Mouse (Mus musculus): Measurements from ENCODE around the gene Diras2. TPM values are rescaled to one million over a fixed set of nuclear protein-coding genes. Genes with fewer than 3 reads are reported as not detected.

The Diras2 gene
- polyA plus RNA-seq, 1 experiment from 2014 or later: 0.16 TPM

DNA sequence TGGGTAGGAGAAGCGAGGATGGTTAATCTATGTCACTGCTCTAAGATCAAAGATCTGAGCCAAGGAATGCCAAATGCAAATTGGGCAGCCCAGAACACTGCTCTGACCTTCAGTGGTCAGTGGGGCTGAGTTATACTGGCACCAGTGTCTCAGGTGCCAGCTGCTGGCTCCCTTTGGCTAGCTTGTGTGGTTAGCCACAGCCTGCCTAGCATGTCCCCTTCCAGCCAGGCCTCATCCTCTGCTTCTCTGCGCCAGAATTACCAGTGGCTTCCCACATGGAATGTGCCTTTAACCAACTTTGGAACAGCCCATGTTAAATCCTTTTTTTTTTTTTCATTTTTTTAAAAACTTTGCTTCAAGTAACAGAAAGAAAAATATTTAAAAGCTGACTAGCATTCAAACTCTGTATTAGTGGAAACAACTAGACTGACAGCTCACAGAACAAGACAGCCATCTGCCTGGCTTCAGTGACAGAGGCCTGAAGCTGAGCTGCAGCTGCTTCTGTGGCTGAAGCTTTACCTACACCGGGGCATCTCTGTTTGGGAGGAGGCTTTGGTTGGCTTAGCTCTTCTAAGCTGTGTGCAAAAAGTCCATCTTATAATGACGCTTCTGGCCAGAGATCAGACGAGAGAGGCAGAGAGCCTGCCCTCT is 10.4 kb upstream of the Diras2 start:
- no peaks in the 10 kb centered on the region for H3K4me1 ChIP-seq (ENCODE audit: control insufficient read depth, insufficient read depth, low read length)
- H3K4me2 ChIP-seq: no peak overlapping the region
- no peak for ATAC-seq (ENCODE audit: low FRiP score)
- no peak overlapping the region for H3K9ac ChIP-seq (ENCODE audit: low read length)
- H3K4me3 ChIP-seq (ENCODE audit: low read depth, low read length): no peak overlapping the region
- WGBS: 75% methylated on average over 5 of the region's 5 CpGs
- H3K36me3 ChIP-seq (ENCODE audit: control insufficient read depth, insufficient read depth, low read length): no peaks in the 10 kb centered on the region
- no peak overlapping the region for H3K27ac ChIP-seq (ENCODE audit: low read depth, low read length)
- H3K9me3 ChIP-seq (ENCODE audit: control insufficient read depth, low read length): no peaks in the 10 kb centered on the region
- no peaks in the 10 kb centered on the region for H3K27me3 ChIP-seq (ENCODE audit: control insufficient read depth, insufficient read depth, low read length)
- DNase-seq (ENCODE audit: low spot score, missing footprints): no peak

DNA sequence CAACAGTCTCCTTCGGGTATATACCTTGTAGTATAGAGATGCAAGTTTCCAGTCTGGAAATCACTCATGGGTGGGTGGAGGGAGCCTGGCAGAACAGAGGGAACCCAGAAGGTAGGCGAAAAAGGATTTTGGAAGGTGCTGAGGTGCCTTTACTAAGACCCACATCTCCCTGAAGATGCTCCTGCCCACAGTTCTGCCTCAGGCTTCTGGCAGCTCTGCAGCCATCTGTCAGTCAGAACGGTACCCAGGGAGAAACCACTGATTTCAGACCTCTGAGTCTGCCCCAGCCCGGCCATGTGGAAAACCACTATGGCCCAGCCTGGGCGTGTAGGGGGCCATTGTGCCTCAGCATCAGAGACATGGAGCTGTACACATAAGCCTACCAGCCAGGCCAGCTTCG is 8.4 kb upstream of the Diras2 start:
- no peak overlapping the region for H3K27ac ChIP-seq (ENCODE audit: low read depth, low read length)
- 78% methylated on average over 6 of the region's 6 CpGs for WGBS
- H3K9me3 ChIP-seq (ENCODE audit: control insufficient read depth, low read length): no peaks in the 10 kb centered on the region
- H3K36me3 ChIP-seq (ENCODE audit: control insufficient read depth, insufficient read depth, low read length): no peaks in the 10 kb centered on the region
- no peaks in the 10 kb centered on the region for H3K4me1 ChIP-seq (ENCODE audit: control insufficient read depth, insufficient read depth, low read length)
- ATAC-seq (ENCODE audit: low FRiP score) (no peak), DNase-seq (ENCODE audit: low spot score, missing footprints) (no peak)
- H3K4me3 ChIP-seq (ENCODE audit: low read depth, low read length): no peak overlapping the region
- H3K4me2 ChIP-seq: no peak overlapping the region
- no peaks in the 10 kb centered on the region for H3K27me3 ChIP-seq (ENCODE audit: control insufficient read depth, insufficient read depth, low read length)
- no peak overlapping the region for H3K9ac ChIP-seq (ENCODE audit: low read length)

DNA sequence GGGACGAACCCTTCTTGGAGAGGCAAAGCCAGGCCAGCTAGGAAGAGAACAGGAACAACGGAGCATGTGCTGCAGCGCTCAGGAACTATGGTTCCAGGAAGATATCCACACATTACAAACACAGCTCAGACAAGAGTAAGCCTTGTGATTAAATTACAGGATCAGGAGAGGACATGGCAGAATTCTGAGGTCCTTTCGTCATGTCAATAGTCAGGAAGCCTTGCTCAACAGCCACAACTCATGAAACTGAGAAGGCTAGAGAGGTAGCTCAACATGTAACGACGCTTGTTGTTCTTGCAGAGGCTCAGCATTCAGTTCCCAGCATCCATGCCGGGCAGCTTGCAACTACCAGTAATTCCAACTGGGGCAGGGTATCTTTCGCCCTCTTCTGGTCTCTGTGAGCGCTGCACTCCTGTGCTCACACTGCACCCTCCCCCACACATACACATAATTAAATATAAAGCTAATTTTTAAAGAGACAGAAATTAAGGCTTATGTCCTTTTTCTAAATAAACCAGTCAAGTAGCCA is 7.6 kb upstream of the Diras2 start:
- no peak for ATAC-seq (ENCODE audit: low FRiP score)
- Histone ChIP-seq H3K9ac (ENCODE audit: low read length) (no peak overlapping the region), H3K4me2 (no peak overlapping the region), H3K4me1 (ENCODE audit: control insufficient read depth, insufficient read depth, low read length) (no peaks in the 10 kb centered on the region), H3K27ac (ENCODE audit: low read depth, low read length) (no peak overlapping the region), H3K9me3 (ENCODE audit: control insufficient read depth, low read length) (no peaks in the 10 kb centered on the region), H3K27me3 (ENCODE audit: control insufficient read depth, insufficient read depth, low read length) (no peaks in the 10 kb centered on the region), H3K36me3 (ENCODE audit: control insufficient read depth, insufficient read depth, low read length) (no peaks in the 10 kb centered on the region), H3K4me3 (ENCODE audit: low read depth, low read length) (no peak overlapping the region)
- WGBS: 90% methylated on average over 9 of the region's 9 CpGs
- DNase-seq (ENCODE audit: low spot score, missing footprints): no peak

DNA sequence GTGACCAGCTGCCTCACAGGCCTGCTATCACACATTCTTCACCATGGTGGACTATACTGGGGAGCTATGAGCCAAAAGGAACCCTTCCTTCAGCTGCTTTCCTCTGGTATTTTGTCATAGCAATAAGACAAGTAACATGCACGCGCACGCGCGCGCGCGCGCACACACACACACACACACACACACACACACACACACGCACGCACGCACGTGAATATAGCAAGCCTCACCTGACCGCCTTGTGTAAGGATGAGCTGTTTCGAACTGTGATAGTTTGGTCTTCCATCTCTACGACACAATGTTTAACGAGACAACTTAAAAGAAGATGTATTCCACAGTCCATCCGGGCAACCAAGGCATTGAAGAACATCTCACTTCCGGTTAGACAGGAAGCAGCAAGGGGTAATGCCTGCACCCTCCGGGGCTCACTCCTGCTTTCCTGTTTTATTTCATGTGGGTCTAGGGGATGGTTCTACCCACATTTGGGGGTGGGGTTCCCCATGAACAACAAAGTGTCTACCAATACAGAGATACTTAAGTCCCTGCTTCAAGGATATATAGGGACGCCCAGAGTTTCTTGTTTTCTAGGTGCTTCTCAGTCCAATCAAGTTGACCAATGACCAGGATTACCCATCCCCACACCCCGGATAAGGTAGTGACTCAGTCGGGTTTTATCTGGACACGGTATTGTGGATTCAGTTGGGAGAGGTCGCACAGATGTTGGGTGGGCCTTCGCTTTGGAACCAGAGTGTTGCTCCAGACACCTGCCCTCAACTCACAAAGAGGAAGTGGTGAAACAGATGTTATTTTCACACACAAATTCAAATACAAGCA is 6.9 kb upstream of the Diras2 start:
- Histone ChIP-seq H3K4me2 (no peak overlapping the region), H3K4me3 (ENCODE audit: low read depth, low read length) (no peak overlapping the region), H3K4me1 (ENCODE audit: control insufficient read depth, insufficient read depth, low read length) (no peaks in the 10 kb centered on the region), H3K9me3 (ENCODE audit: control insufficient read depth, low read length) (no peaks in the 10 kb centered on the region), H3K27ac (ENCODE audit: low read depth, low read length) (no peak overlapping the region), H3K27me3 (ENCODE audit: control insufficient read depth, insufficient read depth, low read length) (no peaks in the 10 kb centered on the region), H3K9ac (ENCODE audit: low read length) (no peak overlapping the region), H3K36me3 (ENCODE audit: control insufficient read depth, insufficient read depth, low read length) (no peaks in the 10 kb centered on the region)
- 94% methylated on average over 26 of the region's 26 CpGs for WGBS
- DNase-seq (ENCODE audit: low spot score, missing footprints): no peak
- ATAC-seq (ENCODE audit: low FRiP score): no peak

DNA sequence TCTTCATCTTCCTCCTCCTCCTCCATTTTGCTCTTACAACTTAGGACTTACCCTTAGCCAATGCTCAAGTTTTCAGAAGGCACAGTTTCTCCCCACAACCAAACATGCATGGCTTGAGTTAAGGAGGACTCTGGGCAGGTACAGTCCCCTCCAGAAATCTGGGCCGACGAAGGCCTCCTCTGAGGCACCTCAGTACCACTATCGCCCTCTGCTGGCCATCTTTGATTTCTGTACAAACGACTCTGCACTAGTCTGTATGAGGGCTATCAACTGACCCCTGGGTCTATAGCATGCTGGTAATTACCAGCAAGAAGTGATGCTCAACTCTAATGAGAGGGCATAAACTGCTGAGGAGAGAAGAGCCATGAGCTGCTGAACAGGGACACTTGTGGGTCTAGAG is 4.5 kb upstream of the Diras2 start:
- no peak for ATAC-seq (ENCODE audit: low FRiP score)
- Histone ChIP-seq H3K27me3 (ENCODE audit: control insufficient read depth, insufficient read depth, low read length) (no peaks in the 10 kb centered on the region), H3K27ac (ENCODE audit: low read depth, low read length) (no peak overlapping the region), H3K4me2 (no peak overlapping the region), H3K4me3 (ENCODE audit: low read depth, low read length) (no peak overlapping the region), H3K9ac (ENCODE audit: low read length) (no peak overlapping the region), H3K4me1 (ENCODE audit: control insufficient read depth, insufficient read depth, low read length) (peaks cover 2% of the 10 kb centered on the region; the same call in 1 of the 2 replicates), H3K9me3 (ENCODE audit: control insufficient read depth, low read length) (no peaks in the 10 kb centered on the region), H3K36me3 (ENCODE audit: control insufficient read depth, insufficient read depth, low read length) (no peaks in the 10 kb centered on the region)
- 5% methylated on average over 4 of the region's 4 CpGs for WGBS
- peak; percentile 96 for DNase-seq (ENCODE audit: low spot score, missing footprints)

DNA sequence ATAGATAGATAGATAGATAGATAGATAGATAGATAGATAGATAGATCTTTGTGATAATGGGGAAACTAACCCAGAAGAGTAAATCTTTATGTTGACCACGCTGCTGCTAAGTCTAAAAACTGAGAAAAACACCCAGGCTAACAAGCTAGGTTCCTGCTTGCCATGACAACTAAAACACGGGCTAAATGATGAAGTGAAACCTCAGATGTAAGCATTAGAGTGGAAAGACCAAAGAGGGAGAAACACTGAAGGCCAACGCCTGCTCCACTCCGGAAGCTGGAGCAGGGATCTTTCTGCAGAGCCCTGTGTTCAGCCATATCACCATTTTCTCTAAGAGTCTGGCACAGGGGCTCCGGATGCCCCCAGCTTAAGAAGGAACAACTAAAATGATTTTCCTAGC is 2.6 kb upstream of the Diras2 start:
- Histone ChIP-seq H3K9ac (ENCODE audit: low read length) (no peak overlapping the region), H3K27ac (ENCODE audit: low read depth, low read length) (no peak overlapping the region), H3K36me3 (ENCODE audit: control insufficient read depth, insufficient read depth, low read length) (no peaks in the 10 kb centered on the region), H3K4me3 (ENCODE audit: low read depth, low read length) (no peak overlapping the region), H3K4me2 (no peak overlapping the region), H3K4me1 (ENCODE audit: control insufficient read depth, insufficient read depth, low read length) (peaks cover 8% of the 10 kb centered on the region), H3K27me3 (ENCODE audit: control insufficient read depth, insufficient read depth, low read length) (peaks cover 10% of the 10 kb centered on the region), H3K9me3 (ENCODE audit: control insufficient read depth, low read length) (no peaks in the 10 kb centered on the region)
- WGBS: 83% methylated on average over 5 of the region's 5 CpGs
- ATAC-seq (ENCODE audit: low FRiP score) (no peak), DNase-seq (ENCODE audit: low spot score, missing footprints) (no peak)

DNA sequence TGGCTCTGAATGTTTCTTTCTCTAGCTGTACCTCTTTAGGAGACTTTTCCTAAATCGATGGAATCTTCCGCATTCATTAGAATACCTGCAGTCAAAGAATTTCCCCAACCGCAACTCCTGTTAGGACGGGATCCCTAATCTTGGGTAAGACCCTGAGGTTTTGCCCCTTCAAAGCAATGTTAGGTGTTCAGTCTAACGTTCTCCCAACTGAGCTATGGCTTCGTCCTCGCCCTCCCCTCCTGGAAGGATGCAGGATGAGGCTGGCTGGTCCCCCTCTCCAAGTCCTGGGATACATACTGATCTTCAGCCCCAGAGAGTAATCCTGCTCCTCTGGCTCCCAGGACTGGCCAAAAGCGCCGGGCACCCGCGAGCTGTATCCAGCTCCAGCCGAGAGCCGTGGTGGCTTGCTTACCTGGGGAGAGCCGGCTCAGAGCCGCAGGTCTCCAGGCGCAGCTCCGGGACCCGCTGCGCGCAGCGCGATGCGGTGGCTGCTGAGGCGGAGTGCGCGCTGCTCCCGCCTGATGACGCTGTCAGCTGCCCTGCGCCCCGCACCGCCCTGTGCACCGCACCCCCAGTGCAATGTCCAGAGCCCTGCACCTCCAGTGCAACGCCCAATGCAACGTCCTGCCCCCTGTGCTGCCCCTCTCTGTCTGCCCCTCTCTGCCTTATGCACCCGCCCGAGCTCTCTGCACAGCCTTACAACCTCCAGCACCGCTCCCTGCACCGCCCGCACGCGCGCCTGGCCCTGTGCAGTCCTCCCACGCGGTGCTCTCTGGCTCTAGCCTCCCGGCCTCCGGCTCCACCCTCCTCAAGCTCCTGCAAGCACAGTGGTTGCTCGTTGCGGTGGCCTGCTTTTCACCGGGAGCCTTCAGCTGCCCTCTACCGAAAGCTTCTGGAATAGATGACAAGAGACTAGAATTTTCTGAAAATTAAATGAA is 802 bp downstream of the Diras2 start:
- H3K27ac ChIP-seq (ENCODE audit: low read depth, low read length): no peak overlapping the region
- H3K9ac ChIP-seq (ENCODE audit: low read length): peak overlapping the region; percentile 53

DNA sequence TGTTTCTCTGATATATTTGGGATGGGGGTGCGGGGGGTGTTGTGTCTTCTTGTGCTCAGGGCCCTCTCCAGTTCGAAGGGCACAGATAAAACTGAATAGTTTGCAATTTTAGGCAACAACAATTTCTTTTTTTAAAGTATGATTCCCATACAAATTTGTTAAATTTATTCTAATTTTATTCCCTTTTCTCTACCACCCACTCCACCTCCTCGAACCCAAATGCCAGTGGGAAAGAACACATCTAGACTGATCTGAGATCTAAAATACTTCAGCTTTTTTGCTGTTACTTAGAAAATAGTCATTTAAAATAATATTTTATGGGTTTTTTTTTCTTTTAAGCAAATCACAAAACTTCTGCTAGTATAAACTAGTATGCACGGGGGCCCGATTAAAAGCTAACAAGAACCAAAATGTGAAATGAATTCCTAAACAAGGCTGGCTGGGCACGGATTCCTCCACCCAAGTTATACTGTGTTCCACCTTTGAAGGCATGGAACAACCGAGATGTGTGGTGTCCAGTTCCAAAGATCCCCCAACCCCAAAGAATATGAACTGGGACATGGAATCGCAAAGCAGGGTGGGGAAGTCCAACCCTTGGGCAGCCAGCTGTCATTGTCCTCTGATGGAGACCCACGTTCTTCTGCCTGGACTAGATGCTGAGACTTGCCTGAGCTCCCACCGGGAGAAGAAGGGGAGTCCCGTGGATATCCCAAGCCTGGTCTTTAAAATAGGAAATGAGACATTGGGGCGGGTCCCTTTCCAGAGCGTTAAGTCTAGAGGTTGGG is 1.7 kb downstream of the Diras2 start:
- 61% methylated on average over 13 of the region's 13 CpGs for WGBS
- Histone ChIP-seq H3K27me3 (ENCODE audit: control insufficient read depth, insufficient read depth, low read length) (peaks cover 14% of the 10 kb centered on the region), H3K4me3 (ENCODE audit: low read depth, low read length) (no peak overlapping the region), H3K4me2 (no peak overlapping the region), H3K36me3 (ENCODE audit: control insufficient read depth, insufficient read depth, low read length) (no peaks in the 10 kb centered on the region), H3K9me3 (ENCODE audit: control insufficient read depth, low read length) (no peaks in the 10 kb centered on the region), H3K9ac (ENCODE audit: low read length) (no peak overlapping the region), H3K4me1 (ENCODE audit: control insufficient read depth, insufficient read depth, low read length) (peaks cover 8% of the 10 kb centered on the region), H3K27ac (ENCODE audit: low read depth, low read length) (no peak overlapping the region)
- no peak for ATAC-seq (ENCODE audit: low FRiP score)
- no peak for DNase-seq (ENCODE audit: low spot score, missing footprints)

More for the DNA sequence above, 802 bp downstream of the Diras2 start:
- peak; percentile 96 for DNase-seq (ENCODE audit: low spot score, missing footprints)
- peaks cover 14% of the 10 kb centered on the region for H3K27me3 ChIP-seq (ENCODE audit: control insufficient read depth, insufficient read depth, low read length)
- H3K36me3 ChIP-seq (ENCODE audit: control insufficient read depth, insufficient read depth, low read length): no peaks in the 10 kb centered on the region
- WGBS: 2% methylated on average over 47 of the region's 50 CpGs
- no peaks in the 10 kb centered on the region for H3K9me3 ChIP-seq (ENCODE audit: control insufficient read depth, low read length)
- H3K4me3 ChIP-seq (ENCODE audit: low read depth, low read length): peak overlapping the region; percentile 41
- H3K4me1 ChIP-seq (ENCODE audit: control insufficient read depth, insufficient read depth, low read length): peaks cover 8% of the 10 kb centered on the region
- peak; percentile 96 for ATAC-seq (ENCODE audit: low FRiP score)
- peak overlapping the region; percentile 78 for H3K4me2 ChIP-seq

All from midbrain, embryonic 11.5 days (tissue).